Mouse (Mus musculus): ENCODE measurements at regions not wholly inside any gene's neighbourhood (a gene's known extent, or its start where the extent isn't known, plus 50 kb on each side); places are given as distances from the start of the nearest gene placed in this dataset.
A peak's percentile ranks its signal among the peaks of the same experiment; 100 is the strongest.

GRCm38 (mm10) chr3:54103098-54103497, 52.7 kb upstream of the Trpc4 start:
- DNase-seq = no peak

- no peak for DNase-seq
These were observed 72.2 kb upstream of the Trpc4 start for GRCm38 (mm10) chr3:54083634-54084033.

GRCm38 (mm10) chr3:54076461-54076860, 79.4 kb upstream of the Trpc4 start:
- DNase-seq = no peak

GRCm38 (mm10) chr3:54060653-54061052, 95.2 kb upstream of the Trpc4 start:
- DNase-seq = no peak

- peak; percentile 63 to 80 for DNase-seq
These were observed 101.5 kb upstream of the Trpc4 start for GRCm38 (mm10) chr3:54054376-54054775.

GRCm38 (mm10) chr3:54049370-54049769, 106.5 kb upstream of the Trpc4 start:
- DNase-seq = no peak

GRCm38 (mm10) chr3:54048091-54048670, 107.7 kb upstream of the Trpc4 start:
- no peak for DNase-seq

GRCm38 (mm10) chr3:54027365-54027764, 128.5 kb upstream of the Trpc4 start:
- no peak for DNase-seq

GRCm38 (mm10) chr3:54020196-54020595, 135.6 kb upstream of the Trpc4 start:
- no peak for DNase-seq

- DNase-seq = no peak
These were observed 137.7 kb upstream of the Trpc4 start for GRCm38 (mm10) chr3:54017943-54018649.

GRCm38 (mm10) chr3:54016877-54017276, 139.0 kb upstream of the Trpc4 start:
- DNase-seq = no peak

GRCm38 (mm10) chr3:54011016-54011415, 144.8 kb upstream of the Trpc4 start:
- no peak for DNase-seq

GRCm38 (mm10) chr3:53992993-53993392, 129.4 kb upstream of the Ufm1 start:
- DNase-seq = no peak

GRCm38 (mm10) chr3:53988796-53989195, 125.2 kb upstream of the Ufm1 start:
- DNase-seq = peak; percentile 23 to 37

GRCm38 (mm10) chr3:53988256-53988655, 124.6 kb upstream of the Ufm1 start:
- DNase-seq = peak; percentile 88 to 91

- no peak for DNase-seq
These were observed 123.7 kb upstream of the Ufm1 start for GRCm38 (mm10) chr3:53987316-53987715.

GRCm38 (mm10) chr3:53984743-53985550, 121.3 kb upstream of the Ufm1 start:
- DNase-seq = peak in 1 of 2 experiments; percentile 18

GRCm38 (mm10) chr3:53982311-53982710, 118.7 kb upstream of the Ufm1 start:
- no peak for DNase-seq

- DNase-seq = no peak
These were observed 118.0 kb upstream of the Ufm1 start for GRCm38 (mm10) chr3:53981585-53981984.

- no peak for DNase-seq
These were observed 113.9 kb upstream of the Ufm1 start for GRCm38 (mm10) chr3:53977379-53978080.

- peak; percentile 43 to 57 for DNase-seq
These were observed 111.4 kb upstream of the Ufm1 start for GRCm38 (mm10) chr3:53974905-53975551.

- DNase-seq = no peak
These were observed 105.5 kb upstream of the Ufm1 start for GRCm38 (mm10) chr3:53969000-53969641.

All from cerebellum, postnatal 10 days (tissue).